In the genomic region with DNA sequence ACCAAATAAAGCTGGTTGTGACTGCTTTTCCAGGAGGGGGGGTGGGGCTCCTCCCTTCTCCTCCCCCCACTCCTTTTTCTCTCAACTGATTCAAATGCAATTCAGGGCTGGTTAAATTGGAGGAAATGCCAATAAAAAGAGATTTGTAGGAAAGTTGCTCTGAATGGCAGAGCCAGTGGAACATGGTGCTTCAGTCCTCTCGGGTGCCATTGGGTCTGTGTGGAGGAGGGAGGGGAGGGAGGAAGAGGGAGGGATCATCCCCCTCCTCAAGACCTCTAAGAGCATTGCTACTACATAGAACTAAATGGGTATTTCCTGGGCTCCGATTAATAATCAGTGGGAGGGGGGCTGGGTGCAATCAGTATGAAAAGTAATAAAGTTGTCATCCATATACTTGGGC, we compare ENCODE assay signal across 24 mouse cellular contexts.
DNase-seq lines count a peak whose midpoint lies in the region; ATAC-seq and TF ChIP-seq lines count a peak whose summit lies in the region.
"Had no signal": no experiment of that assay in that cellular context is flagged by ENCODE, and none has a peak within 500 bp of the region (broad histone marks: within the 10 kb centered on the region; RNA-seq: fewer than 3 reads in every experiment).

No protein-coding gene starts in this region.

- peak overlapping the region; percentile 28; the same call in 1 of the 2 replicates for H3K27ac ChIP-seq in forebrain, embryonic 13.5 days
- H3K27ac ChIP-seq in forebrain, embryonic 10.5 days: no peak overlapping the region
- H3K27ac ChIP-seq in limb, embryonic 11.5 days (replicated peaks; ENCODE audit: low read depth, low read length): no peak overlapping the region
- H3K27ac ChIP-seq in limb, embryonic 10.5 days: no peak overlapping the region
- H3K27ac ChIP-seq in limb, embryonic 14.5 days (replicated peaks; ENCODE audit: low read depth, low read length): no peak overlapping the region
- H3K27ac ChIP-seq in liver, postnatal 0 days (ENCODE audit: low read depth): no peak overlapping the region
- H3K27ac ChIP-seq: embryonic facial prominence, embryonic 10.5 days; hindbrain, embryonic 14.5 days; left cerebral cortex, adult 2 months; liver, embryonic 12.5 days had no signal

- H3K36me3 ChIP-seq in forebrain, embryonic 13.5 days (ENCODE audit: poor library complexity, severe bottlenecking): peaks cover 6% of the 10 kb centered on the region; the same call in 1 of the 2 replicates
- H3K36me3 ChIP-seq in forebrain, embryonic 10.5 days (replicated peaks): peaks cover 24% of the 10 kb centered on the region
- H3K36me3 ChIP-seq in limb, embryonic 11.5 days (ENCODE audit: control insufficient read depth, insufficient read depth, low read length): no peaks in the 10 kb centered on the region
- H3K36me3 ChIP-seq in limb, embryonic 10.5 days: peaks cover 12% of the 10 kb centered on the region
- no peaks in the 10 kb centered on the region for H3K36me3 ChIP-seq in limb, embryonic 14.5 days (ENCODE audit: control insufficient read depth, insufficient read depth, low read length)
- H3K36me3 ChIP-seq in liver, postnatal 0 days (replicated peaks; ENCODE audit: insufficient read depth, low read length): no peaks in the 10 kb centered on the region; the same call in 1 of the 2 replicates

- H3K4me2 ChIP-seq in forebrain, embryonic 13.5 days: no peak overlapping the region
- no peak overlapping the region for H3K4me2 ChIP-seq in limb, embryonic 11.5 days (ENCODE audit: low read depth, severe bottlenecking)
- no peak overlapping the region for H3K4me2 ChIP-seq in limb, embryonic 14.5 days (replicated peaks; ENCODE audit: low read depth, low read length, severe bottlenecking)
- no peak overlapping the region for H3K4me2 ChIP-seq in liver, postnatal 0 days (ENCODE audit: low read depth, low read length)
- H3K4me2 ChIP-seq: heart, embryonic 11.5 days; hindbrain, embryonic 14.5 days; liver, embryonic 12.5 days had no signal

- no peak for ATAC-seq in forebrain, embryonic 13.5 days
- ATAC-seq in limb, embryonic 11.5 days (ENCODE audit: insufficient number of reproducible peaks, low FRiP score, low TSS enrichment, low read depth): peak; percentile 38; the same call in 1 of the 2 replicates
- ATAC-seq in limb, embryonic 14.5 days (ENCODE audit: low FRiP score, low read depth): peak; percentile 50
- ATAC-seq in liver, postnatal 0 days: no peak
- ATAC-seq: inflammation-experienced regulatory T-cells, adult 6 months; liver, embryonic 12.5 days had no signal

- peaks cover 58% of the 10 kb centered on the region for H3K4me1 ChIP-seq in forebrain, embryonic 13.5 days
- H3K4me1 ChIP-seq in forebrain, embryonic 10.5 days: peaks cover 33% of the 10 kb centered on the region
- H3K4me1 ChIP-seq in limb, embryonic 11.5 days (ENCODE audit: control insufficient read depth, insufficient read depth, low read length): peaks cover 19% of the 10 kb centered on the region
- peaks cover 40% of the 10 kb centered on the region for H3K4me1 ChIP-seq in limb, embryonic 10.5 days
- peaks cover 22% of the 10 kb centered on the region for H3K4me1 ChIP-seq in limb, embryonic 14.5 days (ENCODE audit: control insufficient read depth, insufficient read depth, low read length)
- H3K4me1 ChIP-seq in liver, postnatal 0 days (ENCODE audit: insufficient read depth): peaks cover 3% of the 10 kb centered on the region

- 0 out of 2 replicates have a peak, but pooled peaks cover 4% of the 10 kb centered on the region for H3K9me3 ChIP-seq in forebrain, embryonic 13.5 days (replicated peaks)
- no peaks in the 10 kb centered on the region for H3K9me3 ChIP-seq in forebrain, embryonic 10.5 days
- no peaks in the 10 kb centered on the region for H3K9me3 ChIP-seq in limb, embryonic 11.5 days (ENCODE audit: control insufficient read depth, low read length)
- H3K9me3 ChIP-seq in limb, embryonic 10.5 days (replicated peaks): no peaks in the 10 kb centered on the region
- peaks cover 5% of the 10 kb centered on the region; the same call in 1 of the 2 replicates for H3K9me3 ChIP-seq in limb, embryonic 14.5 days (ENCODE audit: control insufficient read depth, low read length)
- H3K9me3 ChIP-seq in liver, postnatal 0 days (ENCODE audit: low read length): 0 out of 2 replicates have a peak, but pooled peaks cover 2% of the 10 kb centered on the region
- H3K9me3 ChIP-seq: embryonic facial prominence, embryonic 10.5 days; liver, embryonic 12.5 days had no signal

- no peak overlapping the region for H3K4me3 ChIP-seq in forebrain, embryonic 13.5 days
- no peak overlapping the region for H3K4me3 ChIP-seq in forebrain, embryonic 10.5 days
- H3K4me3 ChIP-seq in limb, embryonic 11.5 days (ENCODE audit: low read depth, low read length): no peak overlapping the region
- H3K4me3 ChIP-seq in limb, embryonic 10.5 days: no peak overlapping the region
- no peak overlapping the region for H3K4me3 ChIP-seq in limb, embryonic 14.5 days (replicated peaks; ENCODE audit: low read length)
- H3K4me3 ChIP-seq in liver, postnatal 0 days (ENCODE audit: low read depth, low read length): no peak overlapping the region
- H3K4me3 ChIP-seq: embryonic facial prominence, embryonic 10.5 days; left cerebral cortex, adult 2 months; liver, embryonic 12.5 days had no signal

- TF ChIP-seq EP300 in liver, postnatal 0 days (IDR thresholded peaks at IDR 0.05; ENCODE audit: low read depth): no peak

- no peaks in the 10 kb centered on the region for H3K27me3 ChIP-seq in forebrain, embryonic 13.5 days
- H3K27me3 ChIP-seq in forebrain, embryonic 10.5 days (ENCODE audit: poor library complexity, severe bottlenecking): no peaks in the 10 kb centered on the region
- no peaks in the 10 kb centered on the region for H3K27me3 ChIP-seq in limb, embryonic 11.5 days (ENCODE audit: control insufficient read depth, insufficient read depth, low read length)
- H3K27me3 ChIP-seq in limb, embryonic 10.5 days (ENCODE audit: low read depth, poor library complexity, severe bottlenecking): no peaks in the 10 kb centered on the region
- peaks cover 25% of the 10 kb centered on the region; the same call in 1 of the 2 replicates for H3K27me3 ChIP-seq in limb, embryonic 14.5 days (ENCODE audit: control insufficient read depth, insufficient read depth, low read length)
- H3K27me3 ChIP-seq in liver, postnatal 0 days (ENCODE audit: insufficient read depth, low read length): no peaks in the 10 kb centered on the region

- 56% methylated on average over 2 of the region's 2 CpGs for WGBS in forebrain, embryonic 13.5 days
- WGBS in forebrain, embryonic 10.5 days: 77% methylated on average over 2 of the region's 2 CpGs
- WGBS in limb, embryonic 11.5 days: 37% methylated on average over 2 of the region's 2 CpGs
- 48% methylated on average over 2 of the region's 2 CpGs for WGBS in limb, embryonic 10.5 days
- 28% methylated on average over 2 of the region's 2 CpGs for WGBS in limb, embryonic 14.5 days
- WGBS in liver, postnatal 0 days (ENCODE audit: insufficient replicate concordance): 84% methylated on average over 2 of the region's 2 CpGs

- no peak for TF ChIP-seq CTCF in brain, embryonic 14.5 days (IDR thresholded peaks at IDR 0.05; ENCODE audit: borderline replicate concordance, extremely low read depth, insufficient read depth, insufficient read length)
- no peak for TF ChIP-seq CTCF in liver, postnatal 0 days (IDR thresholded peaks at IDR 0.05; ENCODE audit: low read depth)

- TF ChIP-seq POLR2A in brain, embryonic 14.5 days (IDR thresholded peaks at IDR 0.05; ENCODE audit: borderline replicate concordance, extremely low read depth, insufficient read depth, insufficient read length, poor library complexity, severe bottlenecking): no peak
- no peak for TF ChIP-seq POLR2A in limb, embryonic 14.5 days (IDR thresholded peaks at IDR 0.05; ENCODE audit: borderline replicate concordance, extremely low read depth, insufficient read depth, insufficient read length)

- no peak overlapping the region for H3K9ac ChIP-seq in forebrain, embryonic 13.5 days
- H3K9ac ChIP-seq in limb, embryonic 11.5 days (ENCODE audit: low read length): no peak overlapping the region
- H3K9ac ChIP-seq in limb, embryonic 14.5 days (ENCODE audit: low read depth, low read length, severe bottlenecking): no peak overlapping the region
- no peak overlapping the region for H3K9ac ChIP-seq in liver, postnatal 0 days (replicated peaks)
- H3K9ac ChIP-seq: hindbrain, embryonic 14.5 days; liver, embryonic 12.5 days had no signal

- DNase-seq in forebrain, embryonic 10.5 days (ENCODE audit: extremely low spot score, low spot score): no peak
- DNase-seq in limb, embryonic 11.5 days (ENCODE audit: low spot score): no peak
- DNase-seq in limb, embryonic 10.5 days (ENCODE audit: low spot score): no peak
- DNase-seq in brain, embryonic 14.5 days (ENCODE audit: low read depth): peak; percentile 49
- DNase-seq in limb, embryonic 14.5 days (ENCODE audit: low spot score): no peak
- no peak for DNase-seq in liver, postnatal 0 days
- no peak for DNase-seq in thymus, postnatal 25 days
- DNase-seq: adrenal gland, postnatal 36 days; cerebellum, adult 11 months; cerebellum, adult 9-11 months; gastrocnemius, postnatal 10 days; kidney, postnatal 4 days; lung, adult 2 months; lung, postnatal 14 days; retina, postnatal 1 day; right cerebral cortex, postnatal 25 days; spleen, adult 18-20 months had no signal

Comparison
In these comparisons a context has a peak if more than half of its experiments do, and no peak if none do; other contexts are left out.
1. ATAC-seq: peak in limb, embryonic 11.5 days (single experiment) and limb, embryonic 14.5 days (single experiment); none in forebrain, embryonic 13.5 days (single experiment) and liver, postnatal 0 days (single experiment).